Mouse (Mus musculus) intestine, embryonic 15.5 days (tissue): ENCODE results near the gene Gm45716. TPM values are rescaled to one million over a fixed set of nuclear protein-coding genes. Genes with fewer than 3 reads are reported as not detected.

Source experiments
- ATAC-seq: fragments of 200-750 bp; cut with Nextera tagmentation; 2 replicates; pipeline ENCODE4 v1.8.0; 2017; ENCODE audit warnings: moderate TSS enrichment, moderate library complexity
- H3K27ac ChIP-seq: fragments of 300-500 bp; sonication (generic); 2 replicates; pipeline ENCODE4 v1.5.1; 2015; ENCODE audit warnings: mild to moderate bottlenecking, inconsistent platforms
- H3K27me3 ChIP-seq: fragments of 300-500 bp; sonication (generic); replicated peaks from 2 replicates; pipeline ENCODE4 v1.6.1; 2015; ENCODE audit warnings: inconsistent platforms
- H3K36me3 ChIP-seq: fragments of 300-500 bp; sonication (generic); 2 replicates; pipeline ENCODE4 v1.6.1; 2015; ENCODE audit warnings: inconsistent platforms
- H3K4me1 ChIP-seq: fragments of 300-500 bp; sonication (generic); replicated peaks from 2 replicates; pipeline ENCODE4 v1.6.1; 2015; ENCODE audit warnings: inconsistent platforms
- H3K4me2 ChIP-seq: fragments of 300-500 bp; sonication (generic); replicated peaks from 2 replicates; pipeline ENCODE4 v1.6.1; 2015; ENCODE audit warnings: mild to moderate bottlenecking, inconsistent platforms
- H3K4me3 ChIP-seq: fragments of 300-500 bp; sonication (generic); replicated peaks from 2 replicates; pipeline ENCODE4 v1.5.1; 2015; ENCODE audit warnings: inconsistent platforms
- H3K9ac ChIP-seq: fragments of 300-500 bp; sonication (generic); 2 replicates; pipeline ENCODE4 v1.6.1; 2015; ENCODE audit warnings: inconsistent platforms
- H3K9me3 ChIP-seq: fragments of 300-500 bp; sonication (generic); 2 replicates; pipeline ENCODE4 v1.6.1; 2016; ENCODE audit warnings: inconsistent platforms
- WGBS: fragments of 180-500 bp; shearing (Covaris S2); methylation state at CpG from one replicate; pipeline ENCODE4 v1.1.7; 2015; 5-methylcytosine and 5-hydroxymethylcytosine counted together
- polyA plus RNA-seq: library from polyadenylated mRNA; unstranded; fragments of >200 nt; fragmentation: Nextera tagmentation; extraction: Ambion mirVana; gene quantifications from 2 replicates; pipeline ENCODE4 v1.2.1, GENCODE M21; 2015

Gene Gm45716
- polyA plus RNA-seq, 1 experiment from 2014 or later, result 12.3 TPM

- Histone ChIP-seq H3K4me2 (no peak overlapping the region), H3K9me3 (no peaks in the 10 kb centered on the region), H3K4me1 (peaks cover 26% of the 10 kb centered on the region; the same call in 1 of the 2 replicates), H3K27ac (no peak overlapping the region), H3K9ac (no peak overlapping the region), H3K4me3 (no peak overlapping the region), H3K36me3 (peaks cover 16% of the 10 kb centered on the region), H3K27me3 (no peaks in the 10 kb centered on the region)
- ATAC-seq, result 0 out of 2 replicates have a peak, but pooled peaks have one; percentile 21
- WGBS, result 42% methylated on average over 16 of the region's 16 CpGs
Observed at GRCm38 (mm10) chr11:90256833-90257525, 69.5 kb downstream of the Gm45716 start.

GRCm38 (mm10) chr11:90258321-90258927 lies 70.9 kb downstream of the Gm45716 start:
- 67% methylated on average over 10 of the region's 10 CpGs for WGBS

GRCm38 (mm10) chr11:90259071-90259470 lies 71.6 kb downstream of the Gm45716 start:
- 35% methylated on average over 4 of the region's 4 CpGs for WGBS
- no peak overlapping the region for H3K4me3 ChIP-seq
- no peak for ATAC-seq
- no peaks in the 10 kb centered on the region for H3K27me3 ChIP-seq
- H3K36me3 ChIP-seq, result peaks cover 22% of the 10 kb centered on the region
- no peak overlapping the region for H3K4me2 ChIP-seq
- no peak overlapping the region for H3K27ac ChIP-seq
- no peak overlapping the region for H3K9ac ChIP-seq
- H3K9me3 ChIP-seq, result no peaks in the 10 kb centered on the region
- peaks cover 15% of the 10 kb centered on the region; the same call in 1 of the 2 replicates for H3K4me1 ChIP-seq

More at GRCm38 (mm10) chr11:90258321-90258927, 70.9 kb downstream of the Gm45716 start:
- Histone ChIP-seq H3K4me3 (no peak overlapping the region), H3K4me1 (peaks cover 15% of the 10 kb centered on the region; the same call in 1 of the 2 replicates), H3K9ac (no peak overlapping the region), H3K9me3 (no peaks in the 10 kb centered on the region), H3K36me3 (peaks cover 20% of the 10 kb centered on the region), H3K4me2 (no peak overlapping the region), H3K27ac (no peak overlapping the region), H3K27me3 (no peaks in the 10 kb centered on the region)
- ATAC-seq, result no peak

GRCm38 (mm10) chr11:90259826-90260225 lies 72.3 kb downstream of the Gm45716 start:
- 82% methylated on average over 9 of the region's 9 CpGs for WGBS
- no peak overlapping the region for H3K4me3 ChIP-seq
- no peak overlapping the region for H3K4me2 ChIP-seq
- ATAC-seq, result no peak
- no peaks in the 10 kb centered on the region for H3K9me3 ChIP-seq
- H3K4me1 ChIP-seq, result peaks cover 15% of the 10 kb centered on the region; the same call in 1 of the 2 replicates
- peaks cover 22% of the 10 kb centered on the region for H3K36me3 ChIP-seq
- H3K9ac ChIP-seq, result no peak overlapping the region
- H3K27me3 ChIP-seq, result no peaks in the 10 kb centered on the region
- H3K27ac ChIP-seq, result no peak overlapping the region

GRCm38 (mm10) chr11:90264180-90264579 lies 76.7 kb downstream of the Gm45716 start:
- Histone ChIP-seq H3K4me3 (no peak overlapping the region), H3K27me3 (no peaks in the 10 kb centered on the region), H3K9me3 (no peaks in the 10 kb centered on the region), H3K9ac (no peak overlapping the region), H3K27ac (no peak overlapping the region), H3K4me1 (no peaks in the 10 kb centered on the region), H3K36me3 (peaks cover 22% of the 10 kb centered on the region), H3K4me2 (no peak overlapping the region)
- 81% methylated on average over 11 of the region's 11 CpGs for WGBS
- no peak for ATAC-seq

- H3K27ac ChIP-seq, result no peak overlapping the region
- ATAC-seq, result no peak
- no peak overlapping the region for H3K4me2 ChIP-seq
- peaks cover 7% of the 10 kb centered on the region; the same call in 1 of the 2 replicates for H3K4me1 ChIP-seq
- H3K36me3 ChIP-seq, result peaks cover 14% of the 10 kb centered on the region
- H3K4me3 ChIP-seq, result no peak overlapping the region
- WGBS, result 91% methylated on average over 7 of the region's 7 CpGs
- no peaks in the 10 kb centered on the region for H3K9me3 ChIP-seq
- no peaks in the 10 kb centered on the region for H3K27me3 ChIP-seq
- no peak overlapping the region for H3K9ac ChIP-seq
Observed at GRCm38 (mm10) chr11:90265581-90265980, 78.1 kb downstream of the Gm45716 start.

- H3K9me3 ChIP-seq, result no peaks in the 10 kb centered on the region
- peak overlapping the region; percentile 23; the same call in 1 of the 2 replicates for H3K4me2 ChIP-seq
- peak; percentile 96 for ATAC-seq
- H3K27ac ChIP-seq, result no peak overlapping the region
- no peaks in the 10 kb centered on the region for H3K27me3 ChIP-seq
- H3K9ac ChIP-seq, result no peak overlapping the region
- WGBS, result 53% methylated on average over 5 of the region's 5 CpGs
- H3K4me1 ChIP-seq, result peaks cover 7% of the 10 kb centered on the region; the same call in 1 of the 2 replicates
- H3K36me3 ChIP-seq, result no peaks in the 10 kb centered on the region; the same call in 1 of the 2 replicates
- no peak overlapping the region for H3K4me3 ChIP-seq
Observed at GRCm38 (mm10) chr11:90268934-90269333, 81.5 kb downstream of the Gm45716 start.

- Histone ChIP-seq H3K9ac (no peak overlapping the region), H3K4me2 (peak overlapping the region; percentile 23; the same call in 1 of the 2 replicates), H3K27me3 (no peaks in the 10 kb centered on the region), H3K27ac (peak overlapping the region; percentile 32; the same call in 1 of the 2 replicates), H3K4me3 (no peak overlapping the region), H3K9me3 (no peaks in the 10 kb centered on the region), H3K36me3 (no peaks in the 10 kb centered on the region; the same call in 1 of the 2 replicates), H3K4me1 (peaks cover 12% of the 10 kb centered on the region; the same call in 1 of the 2 replicates)
- WGBS, result 50% methylated on average over 18 of the region's 18 CpGs
- ATAC-seq, result peak; percentile 91
Observed at GRCm38 (mm10) chr11:90269398-90270123, 82.1 kb downstream of the Gm45716 start.

- H3K4me1 ChIP-seq, result peaks cover 12% of the 10 kb centered on the region; the same call in 1 of the 2 replicates
- no peak overlapping the region for H3K4me3 ChIP-seq
- H3K27me3 ChIP-seq, result no peaks in the 10 kb centered on the region
- no peaks in the 10 kb centered on the region for H3K9me3 ChIP-seq
- no peak overlapping the region for H3K27ac ChIP-seq
- H3K36me3 ChIP-seq, result no peaks in the 10 kb centered on the region; the same call in 1 of the 2 replicates
- H3K4me2 ChIP-seq, result no peak overlapping the region
- WGBS, result 76% methylated on average over 11 of the region's 11 CpGs
- H3K9ac ChIP-seq, result no peak overlapping the region
- ATAC-seq, result no peak
Observed at GRCm38 (mm10) chr11:90270132-90270877, 82.8 kb downstream of the Gm45716 start.

GRCm38 (mm10) chr11:90274187-90274586 lies 86.7 kb downstream of the Gm45716 start:
- Histone ChIP-seq H3K27ac (no peak overlapping the region), H3K4me1 (peaks cover 12% of the 10 kb centered on the region; the same call in 1 of the 2 replicates), H3K4me2 (no peak overlapping the region), H3K27me3 (no peaks in the 10 kb centered on the region), H3K9me3 (no peaks in the 10 kb centered on the region), H3K36me3 (no peaks in the 10 kb centered on the region; the same call in 1 of the 2 replicates), H3K9ac (no peak overlapping the region), H3K4me3 (no peak overlapping the region)
- WGBS, result 34% methylated on average over 1 of the region's 1 CpGs
- peak; percentile 71 for ATAC-seq

GRCm38 (mm10) chr11:90275663-90276062 lies 88.2 kb downstream of the Gm45716 start:
- no peaks in the 10 kb centered on the region; the same call in 1 of the 2 replicates for H3K36me3 ChIP-seq
- no peak overlapping the region for H3K9ac ChIP-seq
- 86% methylated on average over 7 of the region's 7 CpGs for WGBS
- no peaks in the 10 kb centered on the region for H3K27me3 ChIP-seq
- H3K27ac ChIP-seq, result no peak overlapping the region
- H3K4me1 ChIP-seq, result 0 out of 2 replicates have a peak, but pooled peaks cover 5% of the 10 kb centered on the region
- no peak overlapping the region for H3K4me2 ChIP-seq
- no peak overlapping the region for H3K4me3 ChIP-seq
- H3K9me3 ChIP-seq, result no peaks in the 10 kb centered on the region
- no peak for ATAC-seq
